Mouse (Mus musculus): ENCODE data around the gene Dnajb9. TPM values are rescaled to one million over a fixed set of nuclear protein-coding genes. Genes with fewer than 3 reads are reported as not detected.
"Not testable (repeated sequence)": the region's sequence is repeated elsewhere in the genome, so short reads cannot be mapped to it uniquely, and the experiment has no call there.

Gene Dnajb9
- total RNA-seq (2022), result 10 to 100 TPM; 43.9 to 48.3 (median 46.4) TPM

- DNase-seq (ENCODE audit: low spot score), result peak; percentile 100
These were observed at the start of gene Dnajb9 for GRCm38 (mm10) chr12:44209824-44210752. Gene Dnajb9, minus strand, starts transcription at chr12:44210326.

- no peak for DNase-seq (ENCODE audit: low spot score)
These were observed 38.3 kb upstream of the Dnajb9 start for GRCm38 (mm10) chr12:44248309-44248977.

- DNase-seq (ENCODE audit: low spot score), result no peak
These were observed 35.6 kb upstream of the Dnajb9 start for GRCm38 (mm10) chr12:44245739-44246138.

GRCm38 (mm10) chr12:44242407-44242806, 32.3 kb upstream of the Dnajb9 start:
- DNase-seq (ENCODE audit: low spot score), result no peak

GRCm38 (mm10) chr12:44241090-44241489, 31.0 kb upstream of the Dnajb9 start:
- DNase-seq (ENCODE audit: low spot score), result no peak

GRCm38 (mm10) chr12:44224650-44225049, 14.5 kb upstream of the Dnajb9 start:
- no peak for DNase-seq (ENCODE audit: low spot score)

- no peak for DNase-seq (ENCODE audit: low spot score)
These were observed 12.9 kb upstream of the Dnajb9 start for GRCm38 (mm10) chr12:44223044-44223443.

- peak; percentile 12 for DNase-seq (ENCODE audit: low spot score)
These were observed 11.7 kb upstream of the Dnajb9 start for GRCm38 (mm10) chr12:44221651-44222356.

- not testable (repeated sequence) for DNase-seq (ENCODE audit: low spot score)
These were observed 10.9 kb upstream of the Dnajb9 start, which contains the start of gene Pnpla8 for GRCm38 (mm10) chr12:44221070-44221469. Gene Pnpla8, plus strand, starts transcription at chr12:44221370.

GRCm38 (mm10) chr12:44211555-44211954, 1.4 kb upstream of the Dnajb9 start:
- no peak for DNase-seq (ENCODE audit: low spot score)

- peak; percentile 18 for DNase-seq (ENCODE audit: low spot score)
These were observed 844 bp downstream of the Dnajb9 start for GRCm38 (mm10) chr12:44209141-44209823.

- no peak for DNase-seq (ENCODE audit: low spot score)
These were observed 12.1 kb downstream of the Dnajb9 start for GRCm38 (mm10) chr12:44197873-44198525.

- DNase-seq (ENCODE audit: low spot score), result no peak
These were observed 28.8 kb downstream of the Dnajb9 start for GRCm38 (mm10) chr12:44181081-44181982.

- no peak for DNase-seq (ENCODE audit: low spot score)
These were observed 33.1 kb downstream of the Dnajb9 start for GRCm38 (mm10) chr12:44177038-44177355.

- peak; percentile 5 for DNase-seq (ENCODE audit: low spot score)
These were observed 33.6 kb downstream of the Dnajb9 start for GRCm38 (mm10) chr12:44176331-44177037.

GRCm38 (mm10) chr12:44166949-44167348, 43.2 kb downstream of the Dnajb9 start:
- peak; percentile 55 for DNase-seq (ENCODE audit: low spot score)

GRCm38 (mm10) chr12:44159349-44159748, 50.8 kb downstream of the Dnajb9 start:
- DNase-seq (ENCODE audit: low spot score), result no peak

All from heart, adult 8-10 months (tissue).